Mouse (Mus musculus): ENCODE results near the gene Trak2.

- TF ChIP-seq CTCF (IDR thresholded peaks at IDR 0.05; ENCODE audit: extremely low read depth, insufficient read length, insufficient replicate concordance, low read depth, low read length): no peak
- TF ChIP-seq POLR2A (IDR thresholded peaks at IDR 0.05; ENCODE audit: low read depth, low read length): no peak
Measured at GRCm38 (mm10) chr1:58950899-58951648, 22.2 kb downstream of the Trak2 start.
